In the genomic region with DNA sequence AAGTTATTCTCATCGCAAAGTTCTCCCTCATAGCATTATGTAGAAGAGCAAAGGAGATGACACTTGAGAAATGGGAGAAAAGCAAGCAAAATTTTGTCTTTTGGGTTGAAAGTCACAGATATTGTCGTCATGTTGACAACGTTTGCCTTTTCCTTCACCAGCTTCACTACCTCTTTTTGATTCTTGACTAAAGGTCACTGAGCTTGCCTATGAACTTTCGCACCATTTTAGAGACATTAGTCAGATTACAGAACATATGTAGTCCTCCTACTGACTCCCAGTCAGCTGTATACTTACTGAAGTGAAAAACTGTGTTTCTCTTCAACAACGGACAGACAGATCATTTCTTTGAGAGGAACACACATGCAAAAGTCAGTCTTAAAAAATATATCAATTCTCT, we compare ENCODE assay signal across 26 mouse cellular contexts. TPM values are rescaled to one million over a fixed set of nuclear protein-coding genes. Genes with fewer than 3 reads are reported as not detected.
"Had no signal": no experiment of that assay in that cellular context is flagged by ENCODE, and none has a peak within 500 bp of the region (broad histone marks: within the 10 kb centered on the region; RNA-seq: fewer than 3 reads in every experiment).

No protein-coding gene starts in this region.

- DNase-seq: gastrocnemius, postnatal 14 days; gastrocnemius, postnatal 36 days; heart, adult 11 months; heart, adult 2 months; heart, postnatal 14 days; heart, postnatal 36 days; kidney, adult 11 months; kidney, adult 2 months; kidney, adult 9 months; kidney, postnatal 14 days; kidney, postnatal 36 days; layer of hippocampus, adult 9-11 months; layer of hippocampus, postnatal 36 days; left cerebral cortex, postnatal 4 days had no signal

- ATAC-seq: hindbrain, postnatal 0 days; intestine, embryonic 16.5 days had no signal

RNA-seq across cellular contexts. Expression of a gene that starts 40.0 kb away (rescaled TPM):
- total RNA-seq: gastrocnemius, adult 18-20 months; gastrocnemius, adult 8-10 months; gastrocnemius, postnatal 14 days; gastrocnemius, postnatal 36 days; heart, adult 2 months; heart, postnatal 14 days; heart, postnatal 36 days; hematopoietic stem cell, adult 5-6 weeks; hindbrain, postnatal 0 days; layer of hippocampus, adult 18-20 months; layer of hippocampus, adult 8-10 months; layer of hippocampus, postnatal 14 days; layer of hippocampus, postnatal 36 days; left cerebral cortex, adult 18-20 months; left cerebral cortex, adult 8-10 months; left cerebral cortex, postnatal 10 days; left cerebral cortex, postnatal 25 days; left cerebral cortex, postnatal 4 days had no signal
